Mouse (Mus musculus): Measurements from ENCODE around the gene Ap5s1. TPM values are rescaled to one million over a fixed set of nuclear protein-coding genes. Genes with fewer than 3 reads are reported as not detected.

The Ap5s1 gene
- polyA plus RNA-seq, 2 experiments: 26.7 to 29.5 TPM

GRCm38 (mm10) chr2:131166172-131166571, 40.7 kb upstream of the Ap5s1 start:
- DNase-seq (ENCODE audit: low spot score): no peak
- H3K4me3 ChIP-seq (replicated peaks; ENCODE audit: low read length): no peak overlapping the region
- 80% methylated on average over 2 of the region's 2 CpGs for WGBS

GRCm38 (mm10) chr2:131167984-131168383, 38.9 kb upstream of the Ap5s1 start:
- H3K27ac ChIP-seq (replicated peaks; ENCODE audit: low read depth, low read length): no peak overlapping the region
- DNase-seq (ENCODE audit: low spot score) (no peak), ATAC-seq (ENCODE audit: low FRiP score, low read depth) (no peak)
- no peak overlapping the region for H3K9ac ChIP-seq (ENCODE audit: low read depth, low read length, severe bottlenecking)
- TF ChIP-seq POLR2A (IDR thresholded peaks at IDR 0.05; ENCODE audit: borderline replicate concordance, extremely low read depth, insufficient read depth, insufficient read length): no peak
- H3K36me3 ChIP-seq (ENCODE audit: control insufficient read depth, insufficient read depth, low read length): no peaks in the 10 kb centered on the region; the same call in 1 of the 2 replicates
- 80% methylated on average over 6 of the region's 6 CpGs for WGBS
- peaks cover 28% of the 10 kb centered on the region for H3K27me3 ChIP-seq (ENCODE audit: control insufficient read depth, insufficient read depth, low read length)
- H3K4me2 ChIP-seq (replicated peaks; ENCODE audit: low read depth, low read length, severe bottlenecking): no peak overlapping the region
- peaks cover 9% of the 10 kb centered on the region for H3K4me1 ChIP-seq (ENCODE audit: control insufficient read depth, insufficient read depth, low read length)
- H3K9me3 ChIP-seq (ENCODE audit: control insufficient read depth, low read length): no peaks in the 10 kb centered on the region
- no peak overlapping the region for H3K4me3 ChIP-seq (replicated peaks; ENCODE audit: low read length)

More at GRCm38 (mm10) chr2:131166172-131166571, 40.7 kb upstream of the Ap5s1 start:
- Histone ChIP-seq H3K4me1 (ENCODE audit: control insufficient read depth, insufficient read depth, low read length) (peaks cover 2% of the 10 kb centered on the region; the same call in 1 of the 2 replicates), H3K27me3 (ENCODE audit: control insufficient read depth, insufficient read depth, low read length) (peaks cover 10% of the 10 kb centered on the region), H3K9me3 (ENCODE audit: control insufficient read depth, low read length) (no peaks in the 10 kb centered on the region), H3K27ac (replicated peaks; ENCODE audit: low read depth, low read length) (no peak overlapping the region), H3K9ac (ENCODE audit: low read depth, low read length, severe bottlenecking) (no peak overlapping the region), H3K4me2 (replicated peaks; ENCODE audit: low read depth, low read length, severe bottlenecking) (no peak overlapping the region), H3K36me3 (ENCODE audit: control insufficient read depth, insufficient read depth, low read length) (no peaks in the 10 kb centered on the region)
- no peak for TF ChIP-seq POLR2A (IDR thresholded peaks at IDR 0.05; ENCODE audit: borderline replicate concordance, extremely low read depth, insufficient read depth, insufficient read length)
- ATAC-seq (ENCODE audit: low FRiP score, low read depth): no peak

- H3K27me3 ChIP-seq (ENCODE audit: control insufficient read depth, insufficient read depth, low read length): peaks cover 36% of the 10 kb centered on the region
These were observed 38.0 kb upstream of the Ap5s1 start for GRCm38 (mm10) chr2:131168914-131169313.

GRCm38 (mm10) chr2:131170936-131171335, 35.9 kb upstream of the Ap5s1 start:
- Histone ChIP-seq H3K27me3 (ENCODE audit: control insufficient read depth, insufficient read depth, low read length) (peaks cover 36% of the 10 kb centered on the region), H3K36me3 (ENCODE audit: control insufficient read depth, insufficient read depth, low read length) (no peaks in the 10 kb centered on the region; the same call in 1 of the 2 replicates), H3K4me2 (replicated peaks; ENCODE audit: low read depth, low read length, severe bottlenecking) (peak overlapping the region; percentile 48), H3K27ac (replicated peaks; ENCODE audit: low read depth, low read length) (no peak overlapping the region), H3K9me3 (ENCODE audit: control insufficient read depth, low read length) (no peaks in the 10 kb centered on the region), H3K4me1 (ENCODE audit: control insufficient read depth, insufficient read depth, low read length) (peaks cover 12% of the 10 kb centered on the region), H3K4me3 (replicated peaks; ENCODE audit: low read length) (peak overlapping the region; percentile 28), H3K9ac (ENCODE audit: low read depth, low read length, severe bottlenecking) (0 out of 2 replicates have a peak overlapping the region, but pooled peaks have one; percentile 38)
- TF ChIP-seq POLR2A (IDR thresholded peaks at IDR 0.05; ENCODE audit: borderline replicate concordance, extremely low read depth, insufficient read depth, insufficient read length): no peak
- ATAC-seq (ENCODE audit: low FRiP score, low read depth) (no peak), DNase-seq (ENCODE audit: low spot score) (no peak)
- 18% methylated on average over 9 of the region's 9 CpGs for WGBS

More at GRCm38 (mm10) chr2:131168914-131169313, 38.0 kb upstream of the Ap5s1 start:
- WGBS: 59% methylated on average over 1 of the region's 1 CpGs
- ATAC-seq (ENCODE audit: low FRiP score, low read depth) (no peak), DNase-seq (ENCODE audit: low spot score) (no peak)
- no peaks in the 10 kb centered on the region; the same call in 1 of the 2 replicates for H3K36me3 ChIP-seq (ENCODE audit: control insufficient read depth, insufficient read depth, low read length)
- H3K4me1 ChIP-seq (ENCODE audit: control insufficient read depth, insufficient read depth, low read length): peaks cover 9% of the 10 kb centered on the region
- H3K27ac ChIP-seq (replicated peaks; ENCODE audit: low read depth, low read length): no peak overlapping the region
- no peak for TF ChIP-seq POLR2A (IDR thresholded peaks at IDR 0.05; ENCODE audit: borderline replicate concordance, extremely low read depth, insufficient read depth, insufficient read length)
- H3K9ac ChIP-seq (ENCODE audit: low read depth, low read length, severe bottlenecking): no peak overlapping the region
- H3K4me2 ChIP-seq (replicated peaks; ENCODE audit: low read depth, low read length, severe bottlenecking): no peak overlapping the region
- H3K9me3 ChIP-seq (ENCODE audit: control insufficient read depth, low read length): no peaks in the 10 kb centered on the region
- no peak overlapping the region for H3K4me3 ChIP-seq (replicated peaks; ENCODE audit: low read length)

- no peak for TF ChIP-seq POLR2A (IDR thresholded peaks at IDR 0.05; ENCODE audit: borderline replicate concordance, extremely low read depth, insufficient read depth, insufficient read length)
- WGBS: 5% methylated on average over 41 of the region's 43 CpGs
- DNase-seq (ENCODE audit: low spot score) (no peak), ATAC-seq (ENCODE audit: low FRiP score, low read depth) (peak; percentile 20; the same call in 1 of the 2 replicates)
- Histone ChIP-seq H3K4me2 (replicated peaks; ENCODE audit: low read depth, low read length, severe bottlenecking) (peak overlapping the region; percentile 48), H3K9me3 (ENCODE audit: control insufficient read depth, low read length) (no peaks in the 10 kb centered on the region), H3K4me1 (ENCODE audit: control insufficient read depth, insufficient read depth, low read length) (peaks cover 12% of the 10 kb centered on the region), H3K9ac (ENCODE audit: low read depth, low read length, severe bottlenecking) (peak overlapping the region; percentile 38; the same call in 1 of the 2 replicates), H3K4me3 (replicated peaks; ENCODE audit: low read length) (peak overlapping the region; percentile 28), H3K36me3 (ENCODE audit: control insufficient read depth, insufficient read depth, low read length) (peaks cover 1% of the 10 kb centered on the region; the same call in 1 of the 2 replicates), H3K27me3 (ENCODE audit: control insufficient read depth, insufficient read depth, low read length) (peaks cover 36% of the 10 kb centered on the region), H3K27ac (replicated peaks; ENCODE audit: low read depth, low read length) (no peak overlapping the region)
These were observed 35.3 kb upstream of the Ap5s1 start for GRCm38 (mm10) chr2:131171401-131172104.
